Mouse (Mus musculus): Measurements from ENCODE around the gene Zfp410. TPM values are rescaled to one million over a fixed set of nuclear protein-coding genes. Genes with fewer than 3 reads are reported as not detected.
A peak's percentile ranks its signal among the peaks of the same experiment; 100 is the strongest.

Zfp410 gene
- polyA plus RNA-seq, 1 experiment from 2014 or later = 77.0 TPM

DNA sequence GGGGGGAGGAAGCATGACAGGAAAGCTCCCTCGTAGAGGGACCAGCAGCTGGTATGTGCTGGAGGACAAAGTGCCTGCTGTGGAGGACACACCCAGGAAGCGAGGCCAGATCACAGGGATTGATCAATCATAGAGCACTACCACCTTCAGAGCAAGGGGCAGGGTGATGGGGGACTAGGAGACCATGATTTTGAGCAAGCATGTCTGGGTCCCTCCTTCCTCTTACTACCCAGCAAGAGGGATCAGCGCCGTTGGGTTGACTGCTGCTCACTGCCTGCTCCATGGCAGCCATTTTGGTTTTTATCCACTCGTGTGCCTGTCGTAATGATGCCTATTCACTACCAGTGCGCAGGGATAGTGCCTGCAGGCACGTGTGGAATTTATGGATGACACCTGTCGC, 47.6 kb downstream of the Zfp410 start:
- 78% methylated on average over 9 of the region's 9 CpGs for WGBS
- Histone ChIP-seq H3K4me3 (ENCODE audit: low read depth, low read length) (no peak overlapping the region), H3K9ac (replicated peaks; ENCODE audit: low read depth, low read length) (no peak overlapping the region), H3K27me3 (ENCODE audit: control insufficient read depth, insufficient read depth, low read length) (no peaks in the 10 kb centered on the region), H3K9me3 (ENCODE audit: control insufficient read depth, low read depth, low read length) (no peaks in the 10 kb centered on the region), H3K4me1 (ENCODE audit: control insufficient read depth, insufficient read depth, low read length) (peaks cover 9% of the 10 kb centered on the region), H3K36me3 (ENCODE audit: control insufficient read depth, insufficient read depth, low read length) (peaks cover 15% of the 10 kb centered on the region), H3K4me2 (replicated peaks; ENCODE audit: low read depth, low read length) (no peak overlapping the region), H3K27ac (ENCODE audit: low read length) (no peak overlapping the region)
- ATAC-seq (ENCODE audit: insufficient number of reproducible peaks, insufficient read depth, low FRiP score, low read depth) = no peak

DNA sequence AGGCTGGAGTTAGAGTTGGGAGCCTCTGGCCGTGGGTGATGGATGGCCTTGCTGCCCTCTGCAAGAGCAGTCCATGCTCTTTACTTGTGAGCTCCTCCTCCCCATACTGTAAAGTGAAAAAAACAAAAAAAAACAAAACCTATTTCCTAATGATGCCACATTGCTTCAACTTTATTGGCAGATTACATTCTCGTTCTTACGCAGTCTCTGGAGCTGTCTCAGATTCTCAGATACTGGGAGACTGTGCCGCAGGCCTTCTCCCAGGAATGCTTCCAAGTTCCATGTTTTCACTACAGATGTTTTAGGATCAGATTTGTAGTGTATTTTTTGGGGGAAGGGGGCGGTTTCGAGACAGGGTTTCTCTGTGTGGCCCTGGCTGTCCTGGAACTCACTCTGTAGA, 48.5 kb downstream of the Zfp410 start:
- 95% methylated on average over 6 of the region's 6 CpGs for WGBS

DNA sequence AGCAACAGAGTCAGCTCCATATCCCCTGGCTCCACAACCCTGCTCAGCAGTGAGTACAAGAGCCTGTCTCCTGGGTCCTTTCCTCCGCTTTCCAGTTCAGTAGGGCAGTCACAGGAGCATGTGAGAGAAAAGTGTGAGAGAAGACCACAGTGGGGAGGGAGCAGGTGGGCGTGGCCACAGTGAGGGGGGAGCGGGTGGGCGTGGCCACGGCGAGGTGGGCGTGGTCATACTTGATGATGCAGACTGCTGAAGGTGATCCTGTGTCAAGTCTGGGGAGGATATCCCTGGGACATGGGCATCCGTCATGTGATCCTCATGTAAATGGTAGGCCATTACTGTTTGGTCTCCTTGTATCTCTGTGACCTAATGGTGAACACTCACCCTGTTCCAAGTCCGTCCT, 50.3 kb downstream of the Zfp410 start:
- no peak overlapping the region for H3K27ac ChIP-seq (ENCODE audit: low read length)
- peaks cover 6% of the 10 kb centered on the region for H3K4me1 ChIP-seq (ENCODE audit: control insufficient read depth, insufficient read depth, low read length)
- no peaks in the 10 kb centered on the region for H3K27me3 ChIP-seq (ENCODE audit: control insufficient read depth, insufficient read depth, low read length)
- H3K9me3 ChIP-seq (ENCODE audit: control insufficient read depth, low read depth, low read length) = no peaks in the 10 kb centered on the region
- H3K9ac ChIP-seq (replicated peaks; ENCODE audit: low read depth, low read length) = no peak overlapping the region
- ATAC-seq (ENCODE audit: insufficient number of reproducible peaks, insufficient read depth, low FRiP score, low read depth) = no peak
- H3K4me3 ChIP-seq (ENCODE audit: low read depth, low read length) = no peak overlapping the region
- H3K36me3 ChIP-seq (ENCODE audit: control insufficient read depth, insufficient read depth, low read length) = peaks cover 40% of the 10 kb centered on the region
- no peak overlapping the region for H3K4me2 ChIP-seq (replicated peaks; ENCODE audit: low read depth, low read length)
- 61% methylated on average over 9 of the region's 9 CpGs for WGBS

More for the DNA sequence above, 48.5 kb downstream of the Zfp410 start:
- no peak overlapping the region for H3K4me2 ChIP-seq (replicated peaks; ENCODE audit: low read depth, low read length)
- H3K9ac ChIP-seq (replicated peaks; ENCODE audit: low read depth, low read length) = no peak overlapping the region
- peaks cover 9% of the 10 kb centered on the region for H3K4me1 ChIP-seq (ENCODE audit: control insufficient read depth, insufficient read depth, low read length)
- ATAC-seq (ENCODE audit: insufficient number of reproducible peaks, insufficient read depth, low FRiP score, low read depth) = no peak
- H3K9me3 ChIP-seq (ENCODE audit: control insufficient read depth, low read depth, low read length) = no peaks in the 10 kb centered on the region
- H3K36me3 ChIP-seq (ENCODE audit: control insufficient read depth, insufficient read depth, low read length) = peaks cover 22% of the 10 kb centered on the region
- H3K4me3 ChIP-seq (ENCODE audit: low read depth, low read length) = no peak overlapping the region
- H3K27ac ChIP-seq (ENCODE audit: low read length) = no peak overlapping the region
- H3K27me3 ChIP-seq (ENCODE audit: control insufficient read depth, insufficient read depth, low read length) = no peaks in the 10 kb centered on the region

DNA sequence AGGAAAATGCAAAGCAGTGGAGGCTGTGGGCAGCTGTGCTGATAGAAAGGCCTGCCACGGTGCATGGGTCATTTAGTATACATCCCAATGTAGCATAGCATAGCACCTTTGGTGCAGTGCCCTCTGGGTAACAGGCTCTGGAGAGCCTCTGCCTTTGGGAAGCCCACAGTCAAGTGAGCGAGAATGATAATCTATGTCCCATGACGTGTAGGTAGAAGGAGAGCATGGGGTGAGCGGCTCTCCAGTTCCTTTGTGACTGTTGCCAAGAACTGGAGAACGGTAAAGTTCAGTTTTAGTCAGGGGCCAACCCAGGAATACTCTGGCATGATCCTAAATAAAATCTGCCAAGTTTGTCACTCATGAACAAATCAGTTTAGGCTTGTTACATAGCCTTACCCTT, 55.0 kb downstream of the Zfp410 start:
- Histone ChIP-seq H3K9ac (replicated peaks; ENCODE audit: low read depth, low read length) (no peak overlapping the region), H3K9me3 (ENCODE audit: control insufficient read depth, low read depth, low read length) (no peaks in the 10 kb centered on the region), H3K36me3 (ENCODE audit: control insufficient read depth, insufficient read depth, low read length) (peaks cover 57% of the 10 kb centered on the region), H3K4me3 (ENCODE audit: low read depth, low read length) (no peak overlapping the region), H3K27ac (ENCODE audit: low read length) (no peak overlapping the region), H3K27me3 (ENCODE audit: control insufficient read depth, insufficient read depth, low read length) (no peaks in the 10 kb centered on the region), H3K4me1 (ENCODE audit: control insufficient read depth, insufficient read depth, low read length) (no peaks in the 10 kb centered on the region), H3K4me2 (replicated peaks; ENCODE audit: low read depth, low read length) (no peak overlapping the region)
- 94% methylated on average over 5 of the region's 5 CpGs for WGBS
- no peak for ATAC-seq (ENCODE audit: insufficient number of reproducible peaks, insufficient read depth, low FRiP score, low read depth)

DNA sequence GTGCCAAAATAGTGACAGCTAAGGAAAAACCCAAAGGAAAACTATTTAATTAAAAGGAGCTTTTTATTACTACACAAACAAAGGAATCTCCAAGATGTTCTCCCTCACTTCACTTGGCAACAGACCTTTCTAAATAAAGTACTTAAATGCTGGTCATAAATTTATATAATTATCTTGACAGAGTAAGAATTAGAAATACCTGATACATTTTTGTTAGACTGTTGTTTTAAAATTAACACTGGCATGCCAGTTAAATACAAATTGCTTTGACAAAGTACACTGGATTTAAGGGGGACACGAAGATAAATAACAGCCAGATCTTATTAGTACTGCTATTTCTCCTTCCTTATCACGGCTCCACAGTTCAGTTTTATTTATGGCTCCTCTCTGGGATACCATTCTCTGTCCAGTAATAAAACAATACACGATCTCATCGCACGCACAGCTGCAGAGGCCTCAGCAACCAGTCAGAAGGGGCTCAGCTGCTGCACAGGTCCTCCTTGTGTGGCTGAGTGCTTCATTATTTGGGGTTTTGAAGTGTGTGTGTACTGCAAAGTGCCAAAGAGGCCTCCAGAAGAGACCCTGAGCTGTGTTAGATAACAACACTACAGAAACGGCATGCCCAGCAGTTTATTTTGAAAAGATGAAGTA, 57.3 kb downstream of the Zfp410 start:
- Histone ChIP-seq H3K36me3 (ENCODE audit: control insufficient read depth, insufficient read depth, low read length) (peaks cover 42% of the 10 kb centered on the region), H3K27me3 (ENCODE audit: control insufficient read depth, insufficient read depth, low read length) (no peaks in the 10 kb centered on the region), H3K4me1 (ENCODE audit: control insufficient read depth, insufficient read depth, low read length) (no peaks in the 10 kb centered on the region), H3K9ac (replicated peaks; ENCODE audit: low read depth, low read length) (no peak overlapping the region), H3K9me3 (ENCODE audit: control insufficient read depth, low read depth, low read length) (no peaks in the 10 kb centered on the region), H3K4me3 (ENCODE audit: low read depth, low read length) (no peak overlapping the region), H3K27ac (ENCODE audit: low read length) (no peak overlapping the region), H3K4me2 (replicated peaks; ENCODE audit: low read depth, low read length) (no peak overlapping the region)
- WGBS = 70% methylated on average over 6 of the region's 6 CpGs
- no peak for ATAC-seq (ENCODE audit: insufficient number of reproducible peaks, insufficient read depth, low FRiP score, low read depth)

DNA sequence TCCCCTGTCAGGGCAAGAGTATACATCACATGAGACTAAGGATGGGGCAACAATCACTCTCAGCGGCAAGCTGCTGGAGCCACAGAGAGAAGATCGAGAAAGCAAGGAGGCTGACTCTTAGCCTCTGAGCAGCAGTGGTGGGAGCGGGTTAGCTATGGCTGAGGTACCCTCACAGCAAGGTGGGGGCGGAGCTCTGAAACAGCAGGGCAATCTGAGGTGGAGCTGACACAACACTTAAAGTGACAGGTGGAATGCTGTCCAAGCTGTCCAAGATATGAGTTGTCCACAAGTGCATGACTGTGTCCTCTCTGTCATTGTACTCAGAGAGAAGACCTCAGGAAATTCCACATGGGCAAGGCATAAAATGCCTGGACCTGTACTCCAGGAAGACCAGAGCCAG, 65.7 kb downstream of the Zfp410 start:
- WGBS = 83% methylated on average over 4 of the region's 4 CpGs
- Histone ChIP-seq H3K9ac (replicated peaks; ENCODE audit: low read depth, low read length) (no peak overlapping the region), H3K27me3 (ENCODE audit: control insufficient read depth, insufficient read depth, low read length) (no peaks in the 10 kb centered on the region), H3K36me3 (ENCODE audit: control insufficient read depth, insufficient read depth, low read length) (no peaks in the 10 kb centered on the region), H3K9me3 (ENCODE audit: control insufficient read depth, low read depth, low read length) (no peaks in the 10 kb centered on the region), H3K4me1 (ENCODE audit: control insufficient read depth, insufficient read depth, low read length) (no peaks in the 10 kb centered on the region), H3K4me3 (ENCODE audit: low read depth, low read length) (no peak overlapping the region), H3K4me2 (replicated peaks; ENCODE audit: low read depth, low read length) (no peak overlapping the region), H3K27ac (ENCODE audit: low read length) (no peak overlapping the region)
- no peak for ATAC-seq (ENCODE audit: insufficient number of reproducible peaks, insufficient read depth, low FRiP score, low read depth)

DNA sequence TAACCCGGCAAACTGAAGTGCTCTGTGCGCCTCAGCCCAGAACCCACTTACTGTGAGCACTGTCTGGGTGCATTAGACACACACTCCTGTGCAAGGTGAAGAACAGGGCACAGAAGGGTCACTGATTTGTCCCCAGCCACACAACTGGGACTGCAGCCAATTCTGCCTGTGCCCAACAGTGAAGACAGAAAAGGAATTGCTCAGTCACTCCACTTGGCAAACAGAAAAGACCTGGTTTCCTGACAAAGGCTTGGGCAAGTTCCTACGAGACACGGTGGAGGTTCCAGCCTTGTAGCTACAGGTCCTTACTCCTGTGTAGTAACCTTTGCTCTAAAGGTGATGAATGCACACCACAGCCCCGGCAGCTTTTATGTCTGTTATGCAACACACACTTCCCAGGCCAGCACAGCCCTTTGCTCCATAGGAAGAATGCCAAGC, 68.0 kb downstream of the Zfp410 start:
- WGBS = 66% methylated on average over 5 of the region's 5 CpGs
- Histone ChIP-seq H3K4me1 (ENCODE audit: control insufficient read depth, insufficient read depth, low read length) (no peaks in the 10 kb centered on the region), H3K4me2 (replicated peaks; ENCODE audit: low read depth, low read length) (no peak overlapping the region), H3K9ac (replicated peaks; ENCODE audit: low read depth, low read length) (no peak overlapping the region), H3K4me3 (ENCODE audit: low read depth, low read length) (no peak overlapping the region), H3K9me3 (ENCODE audit: control insufficient read depth, low read depth, low read length) (no peaks in the 10 kb centered on the region), H3K27ac (ENCODE audit: low read length) (peak overlapping the region; percentile 33; the same call in 1 of the 2 replicates), H3K27me3 (ENCODE audit: control insufficient read depth, insufficient read depth, low read length) (no peaks in the 10 kb centered on the region), H3K36me3 (ENCODE audit: control insufficient read depth, insufficient read depth, low read length) (no peaks in the 10 kb centered on the region)
- no peak for ATAC-seq (ENCODE audit: insufficient number of reproducible peaks, insufficient read depth, low FRiP score, low read depth)

DNA sequence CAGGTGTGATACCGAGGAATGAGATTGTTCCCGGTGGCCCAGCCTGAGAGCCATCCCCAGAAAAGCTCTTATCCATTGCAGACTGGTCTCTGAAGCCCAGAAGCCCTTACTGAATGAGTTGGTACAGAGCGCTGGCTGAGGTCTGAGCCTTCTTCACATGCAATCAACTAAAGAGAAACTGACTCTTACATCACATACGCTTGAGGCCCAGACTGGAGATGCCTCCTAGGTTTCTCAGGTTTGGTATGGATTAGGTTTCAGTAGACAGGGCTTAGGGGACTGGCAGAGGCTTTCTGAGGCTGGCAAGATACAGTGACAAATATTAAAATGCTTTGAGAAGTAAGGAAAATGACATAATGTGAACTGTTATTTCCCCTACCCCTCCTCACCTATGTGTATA, 68.8 kb downstream of the Zfp410 start:
- 89% methylated on average over 4 of the region's 4 CpGs for WGBS
- Histone ChIP-seq H3K27me3 (ENCODE audit: control insufficient read depth, insufficient read depth, low read length) (no peaks in the 10 kb centered on the region), H3K4me3 (ENCODE audit: low read depth, low read length) (no peak overlapping the region), H3K36me3 (ENCODE audit: control insufficient read depth, insufficient read depth, low read length) (no peaks in the 10 kb centered on the region), H3K27ac (ENCODE audit: low read length) (peak overlapping the region; percentile 30; the same call in 1 of the 2 replicates), H3K9ac (replicated peaks; ENCODE audit: low read depth, low read length) (no peak overlapping the region), H3K4me2 (replicated peaks; ENCODE audit: low read depth, low read length) (no peak overlapping the region), H3K4me1 (ENCODE audit: control insufficient read depth, insufficient read depth, low read length) (no peaks in the 10 kb centered on the region), H3K9me3 (ENCODE audit: control insufficient read depth, low read depth, low read length) (no peaks in the 10 kb centered on the region)
- ATAC-seq (ENCODE audit: insufficient number of reproducible peaks, insufficient read depth, low FRiP score, low read depth) = no peak

DNA sequence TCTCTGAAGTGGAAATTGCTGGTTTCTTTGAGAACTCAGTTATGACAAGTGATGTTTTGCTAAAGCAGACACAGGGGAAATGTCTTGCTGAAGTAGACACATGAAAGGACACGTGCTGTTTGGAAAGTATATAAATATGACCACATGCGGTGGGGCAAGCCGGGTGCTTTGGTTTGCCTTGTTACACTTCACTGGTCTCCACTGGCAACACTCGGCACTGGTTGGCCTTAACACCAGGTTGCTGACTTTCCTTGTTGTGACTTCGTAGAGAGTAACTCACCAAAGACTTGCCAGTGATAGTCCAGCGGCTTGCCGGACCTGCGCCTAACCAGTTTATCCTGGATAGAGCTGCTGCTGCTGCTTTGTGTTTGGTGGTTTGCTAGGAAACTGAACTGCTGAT, 71.4 kb downstream of the Zfp410 start:
- H3K4me2 ChIP-seq (replicated peaks; ENCODE audit: low read depth, low read length) = no peak overlapping the region
- no peaks in the 10 kb centered on the region for H3K27me3 ChIP-seq (ENCODE audit: control insufficient read depth, insufficient read depth, low read length)
- H3K9me3 ChIP-seq (ENCODE audit: control insufficient read depth, low read depth, low read length) = no peaks in the 10 kb centered on the region
- no peaks in the 10 kb centered on the region for H3K36me3 ChIP-seq (ENCODE audit: control insufficient read depth, insufficient read depth, low read length)
- 92% methylated on average over 8 of the region's 8 CpGs for whole genome bisulfite sequencing
- no peaks in the 10 kb centered on the region for H3K4me1 ChIP-seq (ENCODE audit: control insufficient read depth, insufficient read depth, low read length)
- H3K4me3 ChIP-seq (ENCODE audit: low read depth, low read length) = no peak overlapping the region
- H3K9ac ChIP-seq (replicated peaks; ENCODE audit: low read depth, low read length) = no peak overlapping the region
- ATAC-seq (ENCODE audit: insufficient number of reproducible peaks, insufficient read depth, low FRiP score, low read depth) = no peak
- H3K27ac ChIP-seq (ENCODE audit: low read length) = no peak overlapping the region

All from stomach, embryonic 14.5 days (tissue).